Mouse (Mus musculus): Measurements from ENCODE around the gene Ift74.
"Not testable (repeated sequence)": the region's sequence is repeated elsewhere in the genome, so short reads cannot be mapped to it uniquely, and the experiment has no call there.

Ift74 gene

DNA sequence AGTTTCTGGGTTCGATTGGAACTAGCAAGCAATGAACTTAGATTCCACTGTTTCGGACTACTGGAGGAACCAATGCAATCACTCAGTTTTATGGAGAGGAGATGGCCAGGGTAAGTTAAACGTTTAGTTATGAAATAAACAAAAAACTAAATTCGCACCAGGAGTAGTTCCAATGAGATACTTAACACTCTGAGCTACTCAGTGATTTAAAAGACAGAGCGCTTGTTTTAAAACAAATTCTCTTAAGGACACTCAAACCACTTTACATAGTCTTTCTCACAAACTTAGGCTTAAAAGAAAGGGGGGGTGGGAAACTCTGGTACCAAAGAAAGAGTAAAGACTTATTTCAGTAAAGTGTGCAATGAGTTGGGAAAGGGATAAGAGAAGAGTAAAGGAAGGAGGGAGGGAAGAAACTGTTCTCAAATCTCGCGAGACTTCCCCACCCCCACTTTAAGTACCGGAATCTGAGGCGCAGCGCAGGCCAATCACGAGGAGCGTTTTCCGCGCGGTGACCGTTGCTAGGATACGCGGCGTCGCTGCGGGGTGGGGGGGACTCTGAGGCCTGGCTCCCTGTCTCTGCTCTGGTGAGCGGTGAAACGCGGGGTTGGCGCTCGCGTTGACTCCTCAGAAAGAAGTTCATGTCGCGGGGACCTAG is at the start of gene Ift74:
Gene Ift74, plus strand, starts transcription at position 520 of the 655 bp plus-strand sequence.
- DNase-seq (ENCODE audit: low spot score): peak; percentile 79

DNA sequence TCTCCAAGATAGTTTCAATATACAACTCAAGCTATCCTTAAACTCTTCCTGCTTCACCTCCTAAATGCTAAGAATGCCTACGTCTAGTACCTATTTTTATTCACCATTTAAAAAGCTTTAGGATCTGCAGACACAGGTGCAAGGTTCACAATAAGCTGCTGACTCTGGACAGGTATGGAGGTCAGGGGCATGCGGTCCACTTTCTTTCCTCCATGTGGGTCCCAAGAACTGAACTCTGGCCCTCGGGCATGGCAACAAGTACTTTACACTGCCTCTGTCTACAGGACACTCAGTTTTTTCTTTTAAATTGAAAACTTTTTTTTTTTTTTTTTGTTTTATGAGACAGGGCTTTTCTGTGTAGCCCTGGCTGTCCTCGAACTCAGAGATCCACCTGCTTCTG is 41.6 kb upstream of the Ift74 start:
- no peak for DNase-seq (ENCODE audit: low spot score)

DNA sequence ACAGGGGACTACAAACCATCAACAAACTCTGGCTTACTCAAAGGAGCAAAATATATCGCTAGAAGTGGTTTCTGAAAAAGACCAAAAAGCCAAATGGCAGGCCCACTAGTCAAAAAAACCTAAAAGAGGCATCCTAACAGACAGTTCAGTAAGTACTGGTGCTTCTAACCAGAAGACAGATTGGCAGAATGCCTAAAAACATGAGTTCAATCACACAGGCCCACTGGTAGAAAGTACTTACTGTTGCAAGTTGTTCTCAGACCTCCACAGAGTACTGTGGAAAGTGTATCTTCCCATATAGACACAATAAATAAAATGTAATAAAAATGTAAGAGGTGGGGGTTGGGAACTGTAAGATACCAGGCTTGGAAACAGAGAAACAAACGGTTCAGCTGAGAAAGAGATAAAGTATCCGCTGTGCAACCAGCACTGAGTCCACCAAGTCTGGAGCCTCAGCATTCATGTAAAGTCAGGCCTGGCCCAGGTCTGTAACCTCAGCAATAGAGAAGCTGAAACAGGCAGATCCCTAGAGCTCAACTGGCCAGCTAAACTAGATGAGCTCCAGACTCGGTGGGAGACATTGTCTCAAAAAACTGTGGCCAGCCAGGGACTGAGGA is 22.4 kb upstream of the Ift74 start:
- DNase-seq (ENCODE audit: low spot score): no peak

DNA sequence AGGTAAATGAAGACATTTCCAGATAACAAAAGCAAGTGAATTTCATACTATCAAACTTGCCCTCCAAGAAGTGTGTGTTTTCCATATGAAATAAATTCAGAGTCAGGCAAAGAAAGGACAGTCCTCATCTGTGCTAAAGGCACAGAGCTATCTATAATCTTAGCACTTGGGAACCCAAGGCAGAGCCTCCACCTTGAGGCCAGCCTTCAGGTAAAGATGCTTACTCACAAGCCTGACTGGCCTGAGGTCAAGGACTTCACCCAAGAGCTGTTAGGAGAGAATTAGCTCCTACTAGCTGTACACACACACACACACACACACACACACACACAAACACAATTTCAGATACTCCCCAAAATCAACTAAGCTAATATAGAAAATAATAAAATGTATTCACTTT is 21.6 kb upstream of the Ift74 start:
- no peak for DNase-seq (ENCODE audit: low spot score)

DNA sequence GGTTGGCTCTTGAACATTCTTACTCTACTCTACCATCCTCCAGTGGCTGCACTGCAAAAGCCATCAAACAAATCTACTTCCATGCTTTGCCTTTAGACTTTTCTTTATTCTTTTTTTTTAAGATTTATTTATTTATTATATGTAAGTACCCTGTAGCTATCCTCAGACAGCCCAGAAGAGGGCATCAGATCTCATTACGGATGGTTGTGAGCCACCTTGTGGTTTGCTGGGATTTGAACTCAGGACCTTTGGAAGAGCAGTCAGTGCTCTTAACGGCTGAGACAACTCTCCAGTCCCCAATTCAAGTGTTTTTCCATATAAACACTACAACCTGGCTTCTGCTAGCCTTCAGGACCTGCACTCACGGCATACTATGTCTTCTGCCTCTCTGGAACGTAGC is 12.9 kb upstream of the Ift74 start:
- no peak for DNase-seq (ENCODE audit: low spot score)

DNA sequence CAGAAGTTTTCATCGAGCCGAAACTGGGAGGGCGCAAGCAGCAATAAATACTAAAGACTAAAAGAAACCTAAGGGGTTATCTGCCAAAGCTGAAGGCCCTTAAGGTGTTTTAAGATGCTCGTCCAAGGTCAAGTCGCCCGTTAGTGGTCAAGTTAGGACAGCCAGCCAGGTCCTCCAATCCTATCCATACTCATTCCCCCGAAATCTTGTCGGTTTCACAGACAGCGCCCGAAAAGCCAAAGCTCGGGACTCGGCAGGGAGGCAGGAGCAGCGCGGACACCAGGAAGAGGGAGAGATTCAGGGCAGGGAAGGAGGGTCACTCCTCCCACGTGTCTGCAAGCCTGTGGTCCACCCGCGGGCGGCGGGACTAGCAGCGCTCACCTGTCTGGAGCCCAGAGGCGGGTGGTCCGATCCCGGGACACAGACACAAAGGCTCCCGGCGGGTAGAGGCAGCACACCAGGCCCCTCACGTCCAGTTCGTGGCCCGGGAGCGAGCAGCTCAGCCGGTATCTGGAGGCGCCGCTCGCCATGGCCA is 11.7 kb upstream of the Ift74 start:
- DNase-seq (ENCODE audit: low spot score): no peak

DNA sequence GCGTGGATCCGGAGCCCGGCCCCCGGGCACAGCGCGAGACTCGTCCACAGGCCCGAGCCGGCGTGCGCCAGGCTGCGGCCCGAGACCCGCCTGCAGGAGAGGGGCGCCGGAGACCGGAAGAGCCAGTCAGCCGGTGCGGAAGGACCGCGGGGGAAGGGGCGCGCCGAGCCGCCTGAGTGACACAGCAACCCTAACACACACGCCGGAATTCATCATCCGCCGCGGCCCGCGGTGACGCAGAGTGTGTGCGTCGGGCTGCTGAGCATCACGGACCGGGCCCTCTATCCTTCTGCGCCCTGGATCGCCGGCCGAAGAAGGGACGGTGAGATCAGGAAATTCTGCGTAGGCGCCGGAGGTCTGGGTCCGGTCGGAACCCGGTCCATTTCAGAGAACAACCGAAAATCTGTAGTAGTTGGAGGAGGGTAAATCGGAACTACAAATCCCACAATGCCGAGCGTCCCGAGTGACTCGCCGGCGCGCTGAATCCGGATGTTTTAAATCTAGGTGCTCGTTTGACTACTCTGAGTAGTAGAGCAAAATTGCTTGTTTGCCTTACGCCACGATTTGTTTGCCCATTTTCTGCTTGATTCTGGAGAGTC is 11.2 kb upstream of the Ift74 start, which contains the start of gene Plaa:
Gene Plaa, minus strand, starts transcription at position 214 of the 599 bp plus-strand sequence.
- peak; percentile 85 for DNase-seq (ENCODE audit: low spot score)

DNA sequence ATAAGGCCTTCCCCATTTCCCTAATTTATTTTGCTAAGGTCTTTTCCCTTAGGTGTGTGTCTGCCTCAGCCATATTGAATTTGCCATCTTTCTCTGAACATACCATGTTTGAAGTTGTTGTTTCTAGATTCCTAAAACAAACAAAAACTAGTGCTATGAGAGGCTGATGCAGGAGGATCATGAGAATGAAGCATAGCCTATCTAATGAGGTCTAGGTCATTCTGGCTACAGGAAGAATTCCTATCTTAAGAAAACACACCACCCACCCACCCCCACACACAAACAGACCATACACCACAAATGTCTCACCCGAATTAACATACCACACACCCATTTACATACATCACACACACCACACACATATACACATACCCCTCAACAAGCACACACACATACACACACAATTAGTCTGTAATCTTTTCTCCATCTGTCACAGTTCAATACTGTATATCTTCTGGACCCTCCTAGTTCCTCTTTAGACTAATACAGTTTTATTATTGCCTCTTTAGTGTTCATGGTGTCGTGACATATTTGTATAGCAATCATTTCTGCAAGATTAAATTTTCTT is 9.8 kb upstream of the Ift74 start:
- no peak for DNase-seq (ENCODE audit: low spot score)

DNA sequence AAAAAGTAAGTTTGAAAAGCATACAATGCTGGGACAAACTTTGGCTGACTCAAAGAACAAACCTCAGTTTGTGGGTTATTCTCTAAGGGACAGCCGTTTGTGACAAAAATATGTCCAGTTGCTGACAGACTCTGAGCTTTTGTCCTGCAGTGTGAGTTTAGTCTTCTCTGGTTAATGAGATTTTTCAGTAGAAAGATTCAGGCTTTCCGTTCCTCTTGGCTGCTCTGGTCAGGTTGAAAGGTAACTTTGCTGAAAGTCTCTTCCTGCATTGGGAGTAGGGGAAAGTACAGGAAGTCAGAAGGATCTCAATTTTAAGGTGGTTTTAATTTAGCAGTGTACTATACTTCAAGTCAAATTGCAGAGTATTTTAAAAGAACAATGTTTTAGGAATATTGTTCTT is 8.7 kb upstream of the Ift74 start:
- DNase-seq (ENCODE audit: low spot score): no peak

DNA sequence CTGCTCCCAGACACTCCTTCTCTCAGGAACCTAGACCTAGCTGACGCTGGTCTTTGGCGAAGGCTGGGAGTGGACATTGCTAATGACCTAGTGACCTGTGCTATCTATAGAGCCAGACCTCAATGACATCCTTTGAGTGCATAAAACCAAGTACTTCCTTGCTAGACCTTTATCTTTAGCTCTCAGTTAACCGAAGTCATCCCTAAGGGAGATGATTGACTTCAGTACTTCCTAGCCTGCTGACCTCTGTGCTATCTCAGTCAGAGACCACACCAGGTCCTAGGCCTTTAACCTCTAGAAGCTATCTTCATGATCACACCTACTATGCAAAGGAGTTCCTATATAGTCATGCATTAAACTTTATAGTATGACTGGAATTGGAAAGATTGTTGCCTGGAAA is 4.0 kb upstream of the Ift74 start:
- DNase-seq (ENCODE audit: low spot score): no peak

DNA sequence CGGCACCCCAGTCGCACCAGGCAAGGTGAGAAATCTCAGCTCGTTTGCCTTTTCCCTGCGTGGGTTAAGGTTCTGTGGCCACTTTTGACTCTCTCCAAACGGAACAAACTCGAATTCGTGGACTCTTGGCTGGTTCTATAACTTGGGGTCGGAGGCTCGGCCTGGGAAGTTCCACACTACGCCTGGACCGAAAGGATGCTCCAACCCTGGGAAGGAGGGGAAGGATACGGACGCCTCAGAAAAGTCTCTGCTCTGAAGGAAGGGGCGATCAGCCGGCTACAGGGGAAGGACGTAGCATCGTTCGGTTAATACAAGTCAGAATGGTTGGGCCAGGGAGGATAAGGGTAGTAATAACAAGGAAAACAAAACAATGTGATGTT is 326 bp downstream of the Ift74 start:
- no peak for DNase-seq (ENCODE audit: low spot score)

DNA sequence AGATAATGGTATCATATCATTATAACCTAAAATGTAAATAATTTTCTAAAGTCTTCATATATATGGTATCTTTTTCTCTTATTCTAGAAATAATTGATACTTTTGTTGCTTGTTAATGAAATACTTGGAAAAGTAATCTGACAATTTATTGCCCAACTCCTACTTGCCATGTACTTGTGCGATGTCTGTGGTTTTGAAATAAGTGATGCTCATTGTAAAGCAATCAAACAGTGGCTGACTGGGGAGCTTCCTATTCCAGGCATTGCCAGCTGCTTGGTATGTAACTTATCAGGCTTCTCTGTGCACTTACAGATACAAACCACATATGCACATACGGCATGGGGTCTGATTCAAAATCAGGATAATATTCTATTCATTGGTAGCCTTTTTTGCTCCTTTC is 5.8 kb downstream of the Ift74 start:
- no peak for DNase-seq (ENCODE audit: low spot score)

DNA sequence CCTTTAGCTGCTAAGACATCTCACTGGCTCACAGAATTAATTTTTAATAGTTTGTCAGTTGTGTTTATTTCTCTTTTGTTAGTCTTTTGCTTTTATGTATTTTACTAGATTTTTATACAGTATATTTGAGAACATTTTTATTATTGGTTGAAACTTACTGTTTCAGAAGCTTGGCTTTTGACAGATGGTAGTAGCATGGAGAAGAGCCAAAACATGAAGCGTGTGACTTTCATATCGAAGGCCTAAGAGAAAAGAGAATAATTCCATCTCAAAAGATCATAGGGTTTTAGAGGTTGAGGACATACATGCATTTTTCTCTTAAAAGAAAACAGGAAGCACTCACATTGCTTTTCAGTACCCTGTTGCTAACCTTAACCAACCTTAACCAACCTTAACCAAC is 28.9 kb downstream of the Ift74 start:
- DNase-seq (ENCODE audit: low spot score): no peak

DNA sequence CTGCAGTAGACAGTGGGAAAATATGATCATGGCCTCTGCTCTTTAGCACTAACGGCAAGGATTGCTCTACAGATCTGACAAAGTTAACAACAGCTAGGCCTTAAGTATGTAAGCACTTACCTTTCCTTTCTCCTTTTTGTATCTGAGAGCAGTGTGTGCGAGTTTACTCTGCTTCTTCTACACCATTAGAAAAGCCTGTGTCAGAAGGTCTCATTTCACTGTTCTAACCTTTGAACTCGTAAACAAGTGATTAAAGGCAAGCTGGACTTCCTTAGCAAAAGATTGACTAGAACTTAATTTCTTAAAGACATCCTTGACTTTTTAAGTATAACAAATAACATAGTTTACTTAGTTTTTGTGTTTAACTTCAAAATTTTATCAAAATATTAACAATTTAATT is 35.6 kb downstream of the Ift74 start, which contains the start of gene Lrrc19:
Gene Lrrc19, minus strand, starts transcription at position 225 of the 400 bp plus-strand sequence.
- no peak for DNase-seq (ENCODE audit: low spot score)

DNA sequence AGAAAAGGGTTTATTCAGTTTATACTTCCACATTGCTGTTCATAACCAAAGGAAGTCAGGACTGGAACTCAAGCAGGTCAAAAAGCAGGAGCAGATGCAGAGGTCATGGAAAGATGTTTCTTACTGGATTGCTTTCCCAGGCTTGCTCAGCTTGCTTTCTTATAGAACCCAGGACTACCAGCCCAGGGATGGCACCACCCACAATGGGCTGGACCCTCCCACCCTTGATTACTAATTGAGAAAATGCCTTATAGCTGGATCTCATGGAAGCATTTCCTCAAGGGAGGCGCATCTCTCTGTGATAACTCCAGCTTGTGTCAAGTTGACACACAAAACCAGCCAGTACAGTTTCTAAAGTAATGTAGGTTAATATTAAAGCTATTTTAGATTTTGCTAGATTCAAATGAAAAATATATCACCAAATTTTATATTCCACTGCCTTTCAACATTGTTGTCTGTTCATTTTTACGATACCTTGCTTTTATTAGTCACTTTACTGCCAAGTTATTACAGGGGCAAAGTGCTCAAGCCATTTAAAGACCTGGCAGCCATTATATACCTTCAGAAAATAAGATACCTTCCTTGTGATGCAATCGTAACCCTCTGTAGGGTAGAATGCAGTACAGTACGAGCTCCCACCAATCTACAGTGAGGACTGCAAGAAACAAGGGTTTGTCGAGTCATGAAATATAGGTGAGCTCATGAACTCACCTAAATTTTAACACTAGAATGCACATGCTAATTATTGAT is 36.3 kb downstream of the Ift74 start:
- not testable (repeated sequence) for DNase-seq (ENCODE audit: low spot score)

DNA sequence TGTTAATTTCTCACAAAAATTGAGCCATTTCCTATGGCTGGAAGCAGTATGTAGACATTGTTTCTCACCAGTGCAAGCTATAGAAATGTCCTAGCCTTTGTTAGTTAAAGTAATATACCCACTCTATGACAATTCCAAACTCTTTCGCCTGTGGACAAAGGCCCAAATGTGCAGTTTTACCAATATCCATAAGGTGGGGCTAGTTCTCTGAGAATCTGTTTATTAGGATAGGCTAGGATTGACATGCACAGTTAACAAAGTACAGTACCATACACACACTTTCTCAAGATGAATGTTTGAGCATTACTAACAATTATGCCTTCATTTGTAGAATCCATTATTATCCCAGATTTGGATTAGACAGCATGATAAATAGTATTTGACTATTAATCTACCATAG is 55.4 kb downstream of the Ift74 start:
- DNase-seq (ENCODE audit: low spot score): no peak

DNA sequence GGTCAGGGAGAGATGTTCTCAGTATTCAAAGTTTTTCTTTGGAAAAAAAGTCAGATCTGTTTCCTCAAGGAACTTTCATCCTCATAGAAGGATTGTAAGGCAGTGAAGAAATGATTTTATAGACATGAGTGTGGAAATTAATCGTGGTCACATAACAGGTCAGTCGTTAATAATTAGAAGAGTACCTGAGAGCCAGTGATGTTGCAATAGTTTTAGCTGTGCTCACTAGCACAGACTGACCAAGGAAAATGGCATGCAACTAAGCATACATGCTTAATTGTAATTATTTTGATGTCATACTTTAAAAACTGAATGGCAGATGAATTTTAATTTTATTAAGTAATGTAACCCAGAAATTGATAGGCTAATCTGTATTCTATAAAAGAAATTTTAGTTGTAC is 66.4 kb downstream of the Ift74 start:
- DNase-seq (ENCODE audit: low spot score): no peak

DNA sequence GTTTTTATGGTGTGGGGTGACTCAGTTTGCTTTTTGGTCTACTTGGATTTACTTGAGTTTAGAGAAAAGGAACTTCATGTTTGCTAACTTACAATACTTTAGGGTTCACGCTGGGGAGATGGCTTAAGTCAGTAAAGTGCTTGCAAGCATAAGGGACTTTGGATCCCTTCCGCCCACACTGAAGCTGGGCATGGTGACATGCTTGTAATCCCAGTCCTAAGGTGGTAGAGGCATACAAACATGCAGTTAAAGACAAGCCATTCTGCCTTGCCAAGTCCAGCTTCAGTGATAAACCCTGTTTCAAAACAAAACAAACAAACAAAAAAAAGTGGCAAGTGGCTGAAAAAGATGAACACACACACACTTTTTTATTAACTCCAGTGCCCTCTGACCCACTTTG is 66.9 kb downstream of the Ift74 start:
- DNase-seq (ENCODE audit: low spot score): no peak

DNA sequence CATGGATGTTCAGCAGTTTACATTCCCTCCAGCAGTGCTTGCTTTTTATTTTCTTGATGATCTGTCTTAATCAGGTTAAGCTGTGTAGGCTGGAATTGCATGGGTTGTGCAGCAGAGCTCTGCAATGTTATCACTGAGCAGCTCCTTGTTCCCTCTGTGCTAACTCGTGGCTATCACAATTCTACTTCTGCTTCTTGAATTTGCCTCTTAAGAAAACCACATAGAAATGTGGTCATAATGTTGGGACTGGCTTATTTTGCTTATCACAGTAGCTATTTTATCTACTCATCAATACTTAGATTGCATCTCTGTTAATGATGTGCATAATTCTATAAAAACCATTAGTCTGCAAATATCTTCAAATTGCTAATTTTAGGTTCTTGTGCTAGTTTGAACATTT is 67.7 kb downstream of the Ift74 start:
- DNase-seq (ENCODE audit: low spot score): no peak

DNA sequence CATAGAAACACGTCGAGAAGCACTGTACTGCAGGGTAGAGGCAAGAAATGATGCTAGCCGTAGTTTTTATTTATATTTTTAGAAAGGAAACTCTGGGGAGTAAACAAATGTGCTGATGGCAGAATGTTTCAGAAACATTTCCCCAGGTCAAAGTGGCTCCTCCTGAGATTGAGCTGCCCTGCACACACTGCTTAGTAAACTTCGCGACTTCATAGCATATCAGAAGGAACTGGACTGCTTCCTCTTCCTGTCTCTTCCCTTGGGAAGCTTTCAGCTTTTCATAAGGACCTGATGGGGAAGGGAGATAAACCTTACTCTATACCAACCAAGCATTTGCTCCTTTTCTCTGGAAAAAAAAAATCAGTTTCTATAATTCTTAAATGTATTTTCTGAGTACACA is 69.0 kb downstream of the Ift74 start:
- DNase-seq (ENCODE audit: low spot score): no peak

DNA sequence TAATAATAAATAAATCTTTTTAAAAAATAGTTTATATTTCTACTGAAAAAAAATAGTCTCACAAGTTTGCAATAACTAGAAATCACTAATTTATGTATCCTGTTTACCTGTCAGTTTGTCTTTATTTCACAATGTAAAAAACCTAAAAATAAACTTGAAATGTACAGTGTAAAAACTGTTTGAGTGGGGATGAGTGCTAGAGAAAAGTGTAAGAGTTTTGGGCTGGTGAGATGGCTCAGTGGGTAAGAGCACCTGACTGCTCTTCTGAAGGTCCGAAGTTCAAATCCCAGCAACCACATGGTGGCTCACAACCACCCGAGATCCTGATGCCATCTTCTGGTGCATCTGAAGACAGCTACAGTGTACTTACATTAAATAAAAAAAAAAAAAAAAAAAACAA is 75.5 kb downstream of the Ift74 start:
- not testable (repeated sequence) for DNase-seq (ENCODE audit: low spot score)

DNA sequence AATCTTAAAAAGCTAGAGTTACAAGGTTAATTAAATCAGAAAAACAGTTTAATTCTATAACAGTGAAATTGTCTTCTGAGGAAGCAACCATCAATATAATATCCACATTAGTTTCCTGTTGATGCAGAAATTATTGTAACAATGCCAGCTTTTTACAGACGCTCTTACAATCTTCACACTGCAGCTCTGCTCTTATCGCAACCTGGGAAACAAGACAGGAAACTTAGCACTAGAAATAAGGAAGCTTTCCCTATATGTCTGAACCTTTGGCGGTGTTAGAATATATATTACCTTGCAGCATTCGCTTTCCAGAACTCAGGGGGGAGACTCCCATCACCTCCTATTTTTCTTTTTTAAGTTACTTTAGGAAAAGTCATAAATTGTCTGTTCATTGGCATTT is 76.8 kb downstream of the Ift74 start:
- DNase-seq (ENCODE audit: low spot score): no peak

Data from spleen, adult 12 weeks (tissue).